Mouse (Mus musculus) lung, postnatal 0 days (tissue): ENCODE measurements around the gene Ace.

Experiments used
- CTCF ChIP-seq: IDR thresholded peaks from 2 replicates; pipeline ENCODE4 v1.5.1; 2016; ENCODE audit warnings: antibody characterized with exemption, mild to moderate bottlenecking
- EP300 ChIP-seq: IDR thresholded peaks from 2 replicates; pipeline ENCODE4 v1.6.1; 2016; ENCODE audit warnings: antibody characterized with exemption, mild to moderate bottlenecking, control low read depth

GRCm38 (mm10) chr11:106037418-106037751, 69.6 kb downstream of the Ace start:
- TF ChIP-seq CTCF (peak; percentile 26; the same call in 1 of the 2 replicates), EP300 (no peak)
